Mouse (Mus musculus) lung, embryonic 15.5 days (tissue): ENCODE measurements at regions not wholly inside any gene's neighbourhood (a gene's known extent, or its start where the extent isn't known, plus 50 kb on each side); places are given as distances from the start of the nearest gene placed in this dataset.
A peak's percentile ranks its signal among the peaks of the same experiment; 100 is the strongest.

ENCODE experiments used
- ATAC-seq: fragments of 200-750 bp; cut with Nextera tagmentation; 2 replicates; pipeline ENCODE4 v1.8.0; 2017; ENCODE audit warnings: moderate number of reproducible peaks, borderline replicate concordance; ENCODE audit not compliant: low FRiP score, low TSS enrichment; ENCODE audit errors: extremely low read depth
- H3K27ac ChIP-seq: fragments of 300-500 bp; sonication (generic); 2 replicates; pipeline ENCODE4 v1.5.1; 2015; ENCODE audit warnings: moderate library complexity, mild to moderate bottlenecking, inconsistent platforms
- H3K27me3 ChIP-seq: fragments of 300-500 bp; sonication (generic); 2 replicates; pipeline ENCODE4 v1.6.1; 2015; ENCODE audit warnings: inconsistent platforms
- H3K36me3 ChIP-seq: fragments of 300-500 bp; sonication (generic); 2 replicates; pipeline ENCODE4 v1.6.1; 2015; ENCODE audit warnings: inconsistent platforms
- H3K4me1 ChIP-seq: fragments of 300-500 bp; sonication (generic); 2 replicates; pipeline ENCODE4 v1.6.1; 2015; ENCODE audit warnings: inconsistent platforms
- H3K4me2 ChIP-seq: fragments of 300-500 bp; sonication (generic); 2 replicates; pipeline ENCODE4 v1.6.1; 2015; ENCODE audit warnings: inconsistent platforms, mild to moderate bottlenecking, moderate library complexity
- H3K4me3 ChIP-seq: fragments of 300-500 bp; sonication (generic); 2 replicates; pipeline ENCODE4 v1.5.1; 2015; ENCODE audit warnings: mild to moderate bottlenecking, inconsistent platforms
- H3K9ac ChIP-seq: fragments of 300-500 bp; sonication (generic); 2 replicates; pipeline ENCODE4 v1.6.1; 2015; ENCODE audit warnings: inconsistent platforms
- H3K9me3 ChIP-seq: fragments of 300-500 bp; sonication (generic); 2 replicates; pipeline ENCODE4 v1.6.1; 2016; ENCODE audit warnings: inconsistent platforms
- WGBS: fragments of 180-500 bp; shearing (Covaris S2); methylation state at CpG from one replicate; pipeline ENCODE4 v1.1.7; 2015; 5-methylcytosine and 5-hydroxymethylcytosine counted together

GRCm38 (mm10) chr3:137529592-137529960 lies 91.8 kb upstream of the Ddit4l start:
- 49% methylated on average over 2 of the region's 2 CpGs for WGBS
- H3K4me1 ChIP-seq: no peaks in the 10 kb centered on the region
- no peaks in the 10 kb centered on the region for H3K9me3 ChIP-seq
- H3K36me3 ChIP-seq: no peaks in the 10 kb centered on the region
- no peak for ATAC-seq
- H3K9ac ChIP-seq: no peak overlapping the region
- no peaks in the 10 kb centered on the region for H3K27me3 ChIP-seq
- no peak overlapping the region for H3K27ac ChIP-seq
- no peak overlapping the region for H3K4me2 ChIP-seq
- H3K4me3 ChIP-seq: no peak overlapping the region

GRCm38 (mm10) chr3:137529961-137530609 lies 91.3 kb upstream of the Ddit4l start:
- no peaks in the 10 kb centered on the region for H3K9me3 ChIP-seq
- H3K27ac ChIP-seq: no peak overlapping the region
- H3K4me1 ChIP-seq: no peaks in the 10 kb centered on the region
- no peaks in the 10 kb centered on the region for H3K27me3 ChIP-seq
- H3K9ac ChIP-seq: no peak overlapping the region
- H3K4me3 ChIP-seq: no peak overlapping the region
- no peak for ATAC-seq
- no peak overlapping the region for H3K4me2 ChIP-seq
- no peaks in the 10 kb centered on the region for H3K36me3 ChIP-seq
- WGBS: 76% methylated on average over 7 of the region's 7 CpGs

- no peak for ATAC-seq
- no peaks in the 10 kb centered on the region for H3K27me3 ChIP-seq
- no peaks in the 10 kb centered on the region for H3K36me3 ChIP-seq
- WGBS: 64% methylated on average over 3 of the region's 3 CpGs
- H3K9ac ChIP-seq: no peak overlapping the region
- H3K4me3 ChIP-seq: no peak overlapping the region
- H3K4me2 ChIP-seq: no peak overlapping the region
- H3K4me1 ChIP-seq: no peaks in the 10 kb centered on the region
- H3K27ac ChIP-seq: no peak overlapping the region
- H3K9me3 ChIP-seq: no peaks in the 10 kb centered on the region
Measured at GRCm38 (mm10) chr3:137541666-137542065, 79.7 kb upstream of the Ddit4l start.

GRCm38 (mm10) chr3:137542343-137542742 lies 79.1 kb upstream of the Ddit4l start:
- H3K9me3 ChIP-seq: no peaks in the 10 kb centered on the region
- H3K4me1 ChIP-seq: peaks cover 1% of the 10 kb centered on the region; the same call in 1 of the 2 replicates
- no peak overlapping the region for H3K9ac ChIP-seq
- no peak overlapping the region for H3K4me2 ChIP-seq
- H3K4me3 ChIP-seq: no peak overlapping the region
- no peak for ATAC-seq
- H3K27ac ChIP-seq: no peak overlapping the region
- no peaks in the 10 kb centered on the region for H3K27me3 ChIP-seq
- whole genome bisulfite sequencing: 66% methylated on average over 1 of the region's 1 CpGs
- H3K36me3 ChIP-seq: no peaks in the 10 kb centered on the region

GRCm38 (mm10) chr3:137547414-137547877 lies 74.0 kb upstream of the Ddit4l start:
- no peak for ATAC-seq
- H3K27me3 ChIP-seq: no peaks in the 10 kb centered on the region
- H3K36me3 ChIP-seq: no peaks in the 10 kb centered on the region
- H3K27ac ChIP-seq: no peak overlapping the region
- H3K4me3 ChIP-seq: peak overlapping the region; percentile 14; the same call in 1 of the 2 replicates
- peaks cover 10% of the 10 kb centered on the region for H3K4me1 ChIP-seq
- no peaks in the 10 kb centered on the region for H3K9me3 ChIP-seq
- no peak overlapping the region for H3K9ac ChIP-seq
- WGBS: 11% methylated on average over 12 of the region's 12 CpGs
- H3K4me2 ChIP-seq: peak overlapping the region; percentile 48

GRCm38 (mm10) chr3:137547938-137548337 lies 73.5 kb upstream of the Ddit4l start:
- H3K4me1 ChIP-seq: peaks cover 10% of the 10 kb centered on the region
- peak overlapping the region; percentile 48 for H3K4me2 ChIP-seq
- no peaks in the 10 kb centered on the region for H3K36me3 ChIP-seq
- H3K4me3 ChIP-seq: peak overlapping the region; percentile 14; the same call in 1 of the 2 replicates
- H3K9me3 ChIP-seq: no peaks in the 10 kb centered on the region
- H3K27ac ChIP-seq: no peak overlapping the region
- no peaks in the 10 kb centered on the region for H3K27me3 ChIP-seq
- no peak for ATAC-seq
- H3K9ac ChIP-seq: no peak overlapping the region
- 13% methylated on average over 6 of the region's 6 CpGs for WGBS

GRCm38 (mm10) chr3:137550708-137551107 lies 70.7 kb upstream of the Ddit4l start:
- 92% methylated on average over 4 of the region's 4 CpGs for WGBS
- Histone ChIP-seq H3K4me1 (peaks cover 10% of the 10 kb centered on the region), H3K9ac (no peak overlapping the region), H3K27ac (no peak overlapping the region), H3K36me3 (no peaks in the 10 kb centered on the region), H3K27me3 (no peaks in the 10 kb centered on the region), H3K4me3 (no peak overlapping the region), H3K9me3 (no peaks in the 10 kb centered on the region), H3K4me2 (no peak overlapping the region)
- ATAC-seq: no peak

GRCm38 (mm10) chr3:137552472-137553336 lies 68.7 kb upstream of the Ddit4l start:
- no peak for ATAC-seq
- WGBS: 49% methylated on average over 12 of the region's 12 CpGs
- no peak overlapping the region for H3K9ac ChIP-seq
- H3K9me3 ChIP-seq: no peaks in the 10 kb centered on the region
- H3K4me1 ChIP-seq: peaks cover 6% of the 10 kb centered on the region
- H3K27ac ChIP-seq: no peak overlapping the region
- H3K36me3 ChIP-seq: no peaks in the 10 kb centered on the region
- no peak overlapping the region for H3K4me3 ChIP-seq
- no peak overlapping the region for H3K4me2 ChIP-seq
- H3K27me3 ChIP-seq: no peaks in the 10 kb centered on the region

- 75% methylated on average over 6 of the region's 6 CpGs for WGBS
- Histone ChIP-seq H3K27me3 (no peaks in the 10 kb centered on the region), H3K27ac (no peak overlapping the region), H3K4me3 (no peak overlapping the region), H3K4me2 (no peak overlapping the region), H3K4me1 (no peaks in the 10 kb centered on the region), H3K9ac (no peak overlapping the region), H3K36me3 (no peaks in the 10 kb centered on the region), H3K9me3 (no peaks in the 10 kb centered on the region)
- no peak for ATAC-seq
Measured at GRCm38 (mm10) chr3:137560851-137561449, 60.5 kb upstream of the Ddit4l start.

GRCm38 (mm10) chr3:137561986-137562385 lies 59.4 kb upstream of the Ddit4l start:
- no peak for ATAC-seq

GRCm38 (mm10) chr3:137563541-137564080 lies 57.8 kb upstream of the Ddit4l start:
- Histone ChIP-seq H3K9ac (no peak overlapping the region), H3K4me1 (no peaks in the 10 kb centered on the region), H3K36me3 (no peaks in the 10 kb centered on the region), H3K27ac (no peak overlapping the region), H3K9me3 (no peaks in the 10 kb centered on the region), H3K4me2 (no peak overlapping the region), H3K4me3 (no peak overlapping the region), H3K27me3 (no peaks in the 10 kb centered on the region)
- ATAC-seq: no peak
- WGBS: 80% methylated on average over 6 of the region's 6 CpGs

More at GRCm38 (mm10) chr3:137561986-137562385, 59.4 kb upstream of the Ddit4l start:
- Histone ChIP-seq H3K9ac (no peak overlapping the region), H3K27ac (no peak overlapping the region), H3K9me3 (no peaks in the 10 kb centered on the region), H3K36me3 (no peaks in the 10 kb centered on the region), H3K4me1 (no peaks in the 10 kb centered on the region), H3K27me3 (no peaks in the 10 kb centered on the region), H3K4me2 (no peak overlapping the region), H3K4me3 (no peak overlapping the region)
- 76% methylated on average over 2 of the region's 2 CpGs for WGBS

GRCm38 (mm10) chr3:137564282-137564681 lies 57.1 kb upstream of the Ddit4l start:
- Histone ChIP-seq H3K36me3 (no peaks in the 10 kb centered on the region), H3K4me3 (no peak overlapping the region), H3K9me3 (no peaks in the 10 kb centered on the region), H3K4me1 (no peaks in the 10 kb centered on the region), H3K27ac (no peak overlapping the region), H3K27me3 (no peaks in the 10 kb centered on the region), H3K9ac (no peak overlapping the region), H3K4me2 (no peak overlapping the region)
- no peak for ATAC-seq
- 50% methylated on average over 5 of the region's 5 CpGs for WGBS
